Mouse (Mus musculus) spleen, embryonic (tissue): ENCODE measurements around the gene Coq2.

Source experiments
- CTCF ChIA-PET: fragments of 350-600 bp; sonication (Branson Sonifier 250); formaldehyde crosslinking; loops from one replicate; lab custom pipeline; 2022; lab: Charles Lee

The Coq2 gene

DNA sequence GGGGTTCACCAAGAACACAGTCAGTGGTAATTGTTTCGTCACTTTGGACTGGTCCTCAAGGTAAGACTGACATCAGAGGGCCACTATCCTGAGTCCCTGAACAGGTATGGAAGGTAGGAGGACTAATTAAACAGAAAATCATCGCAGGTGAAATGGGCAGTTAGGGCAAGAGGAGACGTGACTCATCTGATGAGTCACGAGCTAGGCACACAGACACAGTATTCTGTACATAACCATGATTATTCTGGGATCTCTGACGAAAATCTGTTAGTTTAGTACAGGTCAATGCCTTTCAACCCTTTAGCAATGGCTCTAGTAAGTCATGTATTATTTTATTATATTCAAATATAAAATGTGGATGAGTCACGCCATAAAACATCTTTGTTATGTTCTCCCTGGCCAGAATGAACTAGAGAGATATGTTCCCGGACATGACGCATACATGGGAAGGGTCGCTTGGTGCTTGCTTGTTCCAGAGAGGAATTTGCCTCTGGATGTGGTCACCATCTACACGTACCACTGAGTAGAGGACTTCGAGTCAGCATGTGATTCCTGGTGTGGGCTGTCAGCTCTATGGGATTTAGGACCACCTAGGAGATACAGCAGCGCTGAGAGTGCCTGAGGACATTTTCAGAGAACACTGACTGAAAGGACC, 52.3 kb downstream of the Coq2 start:
- CTCF ChIA-PET, result interaction anchor here (0.7 kb wide), 1 partner anchor 39 kb away, joined by 8 read pairs; no protein-coding TSS in a partner anchor

DNA sequence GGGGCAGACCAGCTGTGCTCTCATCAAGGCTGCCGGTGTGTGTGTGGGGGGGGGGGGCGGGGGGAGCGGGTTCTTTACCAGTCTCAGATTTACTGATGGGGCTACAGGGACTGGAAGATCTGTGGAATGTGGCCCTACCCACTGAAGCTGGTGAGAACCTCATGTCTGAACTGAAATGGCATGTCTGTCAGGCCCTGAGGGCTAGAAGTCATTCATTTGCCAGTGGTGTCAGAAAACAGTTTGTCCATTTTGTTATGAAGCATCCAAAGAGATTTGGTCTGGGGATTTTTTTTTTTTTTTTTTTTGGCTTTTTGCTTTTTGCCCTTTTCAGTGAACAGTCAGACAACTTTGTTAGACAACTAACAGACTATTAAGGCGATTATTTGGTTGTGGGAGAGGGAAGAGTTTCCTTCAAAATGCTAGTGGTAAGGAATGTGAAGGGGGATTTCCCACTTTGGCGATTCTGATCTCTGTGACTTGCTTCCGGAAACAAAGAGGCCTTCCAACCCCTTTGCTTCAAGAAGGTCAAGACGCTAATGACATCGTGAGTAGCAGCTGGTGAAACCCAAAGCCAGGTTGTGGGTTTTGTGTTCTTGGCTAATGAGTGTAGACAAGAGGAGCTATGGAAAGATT, 52.9 kb downstream of the Coq2 start:
- CTCF ChIA-PET, result interaction anchor here (0.6 to 0.7 kb wide), 2 partner anchors 38 to 51 kb away, joined by 6 to 8 read pairs; no protein-coding TSS in a partner anchor

DNA sequence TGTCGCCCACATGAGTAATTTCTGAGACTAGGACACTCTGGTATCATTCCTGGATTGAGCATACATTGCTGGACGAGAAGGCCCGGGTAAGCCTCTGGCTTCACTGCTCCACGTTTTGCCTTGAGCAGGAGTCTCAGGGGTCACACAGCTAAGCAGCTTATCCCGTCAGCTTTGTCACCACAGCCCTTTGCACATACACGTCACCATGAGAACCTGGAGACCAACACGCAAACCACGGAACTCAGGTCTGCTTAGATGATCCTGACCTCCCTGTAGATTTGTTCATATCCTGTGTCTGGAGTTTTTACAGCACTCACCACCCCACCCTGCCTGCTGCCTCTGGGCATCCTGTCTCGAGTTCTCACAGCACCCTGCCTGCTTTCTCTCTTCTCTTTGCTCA, 54.0 kb downstream of the Coq2 start:
- CTCF ChIA-PET, result no interaction called here

DNA sequence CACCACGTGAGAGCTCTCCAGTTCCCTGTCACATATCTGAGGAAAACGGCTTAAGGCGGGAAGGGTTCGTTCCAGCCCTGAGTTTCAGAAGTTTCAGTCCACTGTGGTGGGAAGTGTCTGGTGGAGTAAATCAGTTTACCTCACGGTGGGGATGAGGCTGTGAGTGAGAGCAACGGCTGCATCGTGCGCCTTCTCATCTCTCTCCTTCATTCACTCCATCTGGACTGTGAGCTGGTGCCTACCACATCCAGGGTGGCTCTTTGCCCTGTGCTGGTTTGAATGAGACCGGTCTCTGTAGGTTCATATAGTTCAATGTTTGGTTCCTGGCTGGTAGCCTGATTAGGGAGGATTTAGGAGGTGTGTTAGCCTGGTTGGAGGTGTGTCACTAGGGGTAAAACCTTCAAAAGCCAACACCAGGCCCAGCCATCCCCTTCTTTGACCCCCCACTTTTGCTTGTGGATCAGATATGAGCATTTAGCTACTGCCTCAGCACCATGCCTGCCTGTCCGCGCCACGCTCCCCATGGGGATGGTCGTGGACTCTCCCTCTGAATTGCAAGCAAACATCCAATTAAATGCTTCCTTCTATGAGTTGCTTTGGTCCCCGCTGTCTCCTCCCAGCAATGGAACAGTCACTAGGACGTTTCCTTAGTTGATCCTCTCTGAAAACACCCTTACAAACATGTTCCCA, 55.2 kb downstream of the Coq2 start:
- CTCF ChIA-PET, result no interaction called here

GRCm38 (mm10) chr5:100613896-100614768, 60.8 kb downstream of the Coq2 start:
- CTCF ChIA-PET, result interaction anchor here (0.6 to 0.8 kb wide), 4 partner anchors 10 to 1251 kb away, joined by 3 to 5 read pairs (median 4); no protein-coding TSS in a partner anchor

GRCm38 (mm10) chr5:100607868-100608267, 67.1 kb downstream of the Coq2 start:
- CTCF ChIA-PET, result interaction anchor here (0.7 kb wide), 1 partner anchor 35 kb away, joined by 3 read pairs; no protein-coding TSS in a partner anchor

DNA sequence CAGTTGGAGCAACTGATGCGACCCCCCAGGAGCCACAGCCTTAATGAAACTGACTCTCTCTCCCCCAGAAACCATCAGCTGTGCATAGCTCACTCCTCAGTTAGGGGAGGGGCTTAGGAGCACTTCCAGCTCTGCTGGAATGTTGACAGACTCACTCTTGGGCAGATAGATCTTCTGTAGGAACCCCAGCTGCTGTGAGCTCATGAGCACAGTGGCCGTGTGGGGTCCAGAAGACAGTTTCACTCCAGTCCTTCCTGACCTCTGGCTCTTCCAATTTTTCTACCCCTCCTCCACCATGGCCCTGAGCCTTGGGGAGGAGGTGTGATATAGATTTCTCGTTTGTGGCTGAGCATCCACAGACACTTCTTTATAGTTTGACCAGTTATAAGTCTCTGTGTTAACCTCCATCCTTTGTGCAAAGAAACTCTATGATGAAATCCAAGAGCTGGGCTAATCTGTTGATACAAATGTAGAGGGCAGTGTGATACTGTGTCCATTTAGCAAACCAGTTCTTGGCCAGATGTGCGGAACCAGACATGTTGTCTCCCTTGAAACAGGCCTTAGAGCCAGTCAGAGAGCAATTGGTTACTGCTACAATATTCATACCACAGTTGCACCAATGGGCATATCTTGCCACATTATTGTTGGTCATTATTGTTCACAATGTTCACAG, 67.7 kb downstream of the Coq2 start:
- CTCF ChIA-PET, result interaction anchor here (0.7 kb wide), 1 partner anchor 36 kb away, joined by 3 read pairs; no protein-coding TSS in a partner anchor

DNA sequence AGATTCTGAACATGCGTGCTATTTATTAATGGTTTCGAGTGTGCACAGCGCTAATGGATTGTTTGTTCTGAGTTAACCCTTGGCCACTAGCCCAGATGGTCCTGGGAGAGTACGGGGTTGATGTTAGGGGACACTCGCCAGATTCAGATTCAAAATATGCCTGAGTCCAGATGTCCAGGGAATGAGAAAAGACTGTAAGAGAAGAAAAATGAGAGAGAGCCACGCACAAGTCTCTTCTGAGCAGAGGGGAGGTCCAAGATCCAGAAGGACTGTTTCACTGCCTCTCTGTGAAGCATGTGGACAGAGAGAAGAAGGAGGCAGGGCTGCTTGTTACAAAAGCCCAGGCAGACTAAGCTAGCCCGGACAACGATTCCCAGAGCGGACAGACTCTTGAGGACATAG, 69.1 kb downstream of the Coq2 start:
- CTCF ChIA-PET, result interaction anchor here (0.7 kb wide), 1 partner anchor 34 kb away, joined by 6 read pairs; no protein-coding TSS in a partner anchor
